In the genomic region with DNA sequence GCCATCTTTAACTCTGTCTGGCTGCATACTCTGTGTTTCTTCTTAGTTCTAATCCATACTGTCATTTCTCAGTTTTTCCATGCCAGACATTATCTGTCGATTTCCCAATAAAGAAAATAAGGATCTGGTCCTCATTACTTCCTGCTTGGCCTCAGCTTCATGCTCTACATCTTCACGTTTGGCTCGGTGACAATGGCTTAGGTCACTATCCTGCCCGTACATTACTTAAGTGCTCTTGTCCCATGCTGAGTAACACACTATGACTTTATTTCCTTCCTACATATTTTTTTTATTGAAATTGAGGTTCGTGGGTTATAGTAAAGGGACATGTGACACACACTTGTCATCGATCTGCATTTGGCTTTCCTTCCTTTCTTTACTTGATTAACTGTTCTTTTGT, we compare ENCODE assay signal across 21 mouse cellular contexts. TPM values are rescaled to one million over a fixed set of nuclear protein-coding genes. Genes with fewer than 3 reads are reported as not detected.
DNase-seq lines count a peak whose midpoint lies in the region; ATAC-seq and TF ChIP-seq lines count a peak whose summit lies in the region.
"Had no signal": no experiment of that assay in that cellular context is flagged by ENCODE, and none has a peak within 500 bp of the region (broad histone marks: within the 10 kb centered on the region; RNA-seq: fewer than 3 reads in every experiment).

No protein-coding gene starts in this region.

- 87% methylated on average over 6 of the region's 6 CpGs for WGBS in forebrain, embryonic 16.5 days

- H3K4me1 ChIP-seq in bone marrow macrophage, adult 2 months (ENCODE audit: control insufficient read depth, insufficient read depth, low read length), result peaks cover 17% of the 10 kb centered on the region
- no peaks in the 10 kb centered on the region for H3K4me1 ChIP-seq in forebrain, embryonic 16.5 days (replicated peaks; ENCODE audit: control insufficient read depth, insufficient read depth, low read length)
- H3K4me1 ChIP-seq: embryonic facial prominence, embryonic 10.5 days; embryonic facial prominence, embryonic 12.5 days; forebrain, embryonic 13.5 days; forebrain, embryonic 15.5 days had no signal

- no peaks in the 10 kb centered on the region for H3K36me3 ChIP-seq in forebrain, embryonic 16.5 days (ENCODE audit: control insufficient read depth, insufficient read depth)
- H3K36me3 ChIP-seq: embryonic facial prominence, embryonic 10.5 days; embryonic facial prominence, embryonic 12.5 days; forebrain, embryonic 15.5 days had no signal

- H3K9me3 ChIP-seq in forebrain, embryonic 16.5 days (ENCODE audit: control insufficient read depth, low read length), result no peaks in the 10 kb centered on the region
- H3K9me3 ChIP-seq: embryonic facial prominence, embryonic 10.5 days; embryonic facial prominence, embryonic 12.5 days; forebrain, embryonic 13.5 days; forebrain, embryonic 15.5 days had no signal

- TF ChIP-seq POLR2A in bone marrow macrophage, adult 2 months (IDR thresholded peaks at IDR 0.05; ENCODE audit: borderline replicate concordance, low read depth, low read length), result no peak

- H3K9ac ChIP-seq in forebrain, embryonic 16.5 days (replicated peaks; ENCODE audit: low read depth, low read length), result no peak overlapping the region
- H3K9ac ChIP-seq: embryonic facial prominence, embryonic 12.5 days; forebrain, embryonic 13.5 days; forebrain, embryonic 15.5 days had no signal

- H3K4me3 ChIP-seq in bone marrow macrophage, adult 2 months (ENCODE audit: insufficient read depth, low read length), result no peak overlapping the region
- no peak overlapping the region for H3K4me3 ChIP-seq in forebrain, embryonic 16.5 days (replicated peaks; ENCODE audit: low read length)
- H3K4me3 ChIP-seq: embryonic facial prominence, embryonic 10.5 days; embryonic facial prominence, embryonic 12.5 days; forebrain, embryonic 13.5 days; forebrain, embryonic 15.5 days had no signal

- H3K27ac ChIP-seq in bone marrow macrophage, adult 2 months (ENCODE audit: insufficient read depth, low read depth, low read length), result 0 out of 2 replicates have a peak overlapping the region, but pooled peaks have one; percentile 15
- H3K27ac ChIP-seq in forebrain, embryonic 16.5 days (ENCODE audit: low read length), result no peak overlapping the region
- H3K27ac ChIP-seq: embryonic facial prominence, embryonic 10.5 days; embryonic facial prominence, embryonic 12.5 days; forebrain, embryonic 13.5 days; forebrain, embryonic 15.5 days had no signal

- TF ChIP-seq CTCF in bone marrow macrophage, adult 2 months (IDR thresholded peaks at IDR 0.05; ENCODE audit: low read depth, low read length), result no peak

- DNase-seq in heart, adult 11 months, result peak; percentile 72
- DNase-seq in heart, adult 8-10 months (ENCODE audit: low spot score), result no peak
- DNase-seq in lung, postnatal 36 days, result peak; percentile 9
- DNase-seq in lung, postnatal 14 days, result no peak
- no peak for DNase-seq in c-Kit-positive CD71-positive TER-119-positive erythroid progenitor cells, embryonic 14.5 days (ENCODE audit: low spot score)
- DNase-seq: adrenal gland, adult 8-10 months; adrenal gland, postnatal 14 days; adrenal gland, postnatal 36 days; cerebellum, adult 11-12 months; cerebellum, adult 2 months; cerebellum, adult 9-10 months; cerebellum, postnatal 10 days; cerebellum, postnatal 25 days had no signal

- H3K4me2 ChIP-seq in forebrain, embryonic 16.5 days (ENCODE audit: low read length), result no peak overlapping the region
- H3K4me2 ChIP-seq: embryonic facial prominence, embryonic 12.5 days; forebrain, embryonic 13.5 days; forebrain, embryonic 15.5 days had no signal

- no peak for ATAC-seq in forebrain, embryonic 16.5 days
- ATAC-seq: activated CD4-positive, CD25-positive, alpha-beta regulatory T cell, adult 4 months; forebrain, embryonic 13.5 days; forebrain, embryonic 15.5 days; Patski had no signal

- H3K27me3 ChIP-seq in forebrain, embryonic 16.5 days (replicated peaks; ENCODE audit: control insufficient read depth, insufficient read depth, low read length), result no peaks in the 10 kb centered on the region
- H3K27me3 ChIP-seq: embryonic facial prominence, embryonic 12.5 days; forebrain, embryonic 13.5 days; forebrain, embryonic 15.5 days; Patski had no signal

RNA-seq across cellular contexts. Expression of a gene that starts 29.1 kb away (rescaled TPM):
- total RNA-seq in heart, adult 8-10 months (2022), result 10 to 100 TPM; 18.8 to 24.6 (median 20.2) TPM
- polyA plus RNA-seq in bone marrow macrophage, adult 2 months (2012; ENCODE audit: insufficient read depth, insufficient read length, missing spikeins), result 77.9 and 82.5 TPM in 2 replicates
- 46.7 and 55.1 TPM in 2 replicates for polyA plus RNA-seq in forebrain, embryonic 16.5 days (2015; fragmentation: Nextera tagmentation; extraction: Ambion mirVana)

Comparison
In these comparisons a context has a peak if more than half of its experiments do, and no peak if none do; other contexts are left out.
1. DNase-seq: peak in heart, adult 11 months (single experiment) and lung, postnatal 36 days (single experiment); none in heart, adult 8-10 months (single experiment), lung, postnatal 14 days (single experiment) and c-Kit-positive CD71-positive TER-119-positive erythroid progenitor cells, embryonic 14.5 days (single experiment).